Mouse (Mus musculus): ENCODE data around the gene Cpt2.

Gene Cpt2

GRCm38 (mm10) chr4:107923145-107923802, at the start of gene Cpt2:
TSS of gene Cpt2 (minus strand) at chr4:107923610.
- peak; percentile 70 to 87 for DNase-seq (ENCODE audit: low spot score in 2 of 2)

GRCm38 (mm10) chr4:107971162-107971561, 47.8 kb upstream of the Cpt2 start:
- no peak for DNase-seq (ENCODE audit: low spot score in 2 of 2)

GRCm38 (mm10) chr4:107969781-107970180, 46.4 kb upstream of the Cpt2 start:
- no peak for DNase-seq (ENCODE audit: low spot score in 2 of 2)

- DNase-seq (ENCODE audit: low spot score in 2 of 2), result no peak
These were observed 44.7 kb upstream of the Cpt2 start, which contains the start of gene Slc1a7 for GRCm38 (mm10) chr4:107967966-107968682. TSS of gene Slc1a7 (plus strand) at chr4:107968332.

- no peak for DNase-seq (ENCODE audit: low spot score in 2 of 2)
These were observed 43.2 kb upstream of the Cpt2 start for GRCm38 (mm10) chr4:107966416-107967109.

- DNase-seq (ENCODE audit: low spot score in 2 of 2), result no peak
These were observed 39.4 kb upstream of the Cpt2 start for GRCm38 (mm10) chr4:107962792-107963191.

- DNase-seq (ENCODE audit: low spot score in 2 of 2), result peak in 1 of 2 experiments; percentile 25
These were observed 38.8 kb upstream of the Cpt2 start for GRCm38 (mm10) chr4:107962044-107962732.

GRCm38 (mm10) chr4:107958487-107958886, 35.1 kb upstream of the Cpt2 start:
- no peak for DNase-seq (ENCODE audit: low spot score in 2 of 2)

GRCm38 (mm10) chr4:107955691-107956090, 32.3 kb upstream of the Cpt2 start:
- DNase-seq (ENCODE audit: low spot score in 2 of 2), result no peak

GRCm38 (mm10) chr4:107952845-107953244, 29.4 kb upstream of the Cpt2 start:
- no peak for DNase-seq (ENCODE audit: low spot score in 2 of 2)

GRCm38 (mm10) chr4:107949918-107950317, 26.5 kb upstream of the Cpt2 start:
- DNase-seq (ENCODE audit: low spot score in 2 of 2), result no peak

GRCm38 (mm10) chr4:107944141-107944540, 20.7 kb upstream of the Cpt2 start:
- peak in 1 of 2 experiments; percentile 36 for DNase-seq (ENCODE audit: low spot score in 2 of 2)

- DNase-seq (ENCODE audit: low spot score in 2 of 2), result no peak
These were observed 19.3 kb upstream of the Cpt2 start for GRCm38 (mm10) chr4:107942741-107943140.

- no peak for DNase-seq (ENCODE audit: low spot score in 2 of 2)
These were observed 14.7 kb upstream of the Cpt2 start for GRCm38 (mm10) chr4:107938124-107938523.

GRCm38 (mm10) chr4:107937338-107937737, 13.9 kb upstream of the Cpt2 start:
- peak; percentile 47 to 71 for DNase-seq (ENCODE audit: low spot score in 2 of 2)

GRCm38 (mm10) chr4:107935254-107935653, 11.8 kb upstream of the Cpt2 start:
- DNase-seq (ENCODE audit: low spot score in 2 of 2), result no peak

GRCm38 (mm10) chr4:107933239-107933638, 9.8 kb upstream of the Cpt2 start:
- no peak for DNase-seq (ENCODE audit: low spot score in 2 of 2)

GRCm38 (mm10) chr4:107931453-107931852, 8.0 kb upstream of the Cpt2 start:
- DNase-seq (ENCODE audit: low spot score in 2 of 2), result no peak

- no peak for DNase-seq (ENCODE audit: low spot score in 2 of 2)
These were observed 5.3 kb upstream of the Cpt2 start for GRCm38 (mm10) chr4:107928726-107929125.

GRCm38 (mm10) chr4:107928269-107928668, 4.9 kb upstream of the Cpt2 start:
- DNase-seq (ENCODE audit: low spot score in 2 of 2), result no peak

- no peak for DNase-seq (ENCODE audit: low spot score in 2 of 2)
These were observed 389 bp upstream of the Cpt2 start for GRCm38 (mm10) chr4:107923803-107924194.

GRCm38 (mm10) chr4:107921952-107922351, 1.5 kb downstream of the Cpt2 start:
- DNase-seq (ENCODE audit: low spot score in 2 of 2), result no peak
